Mouse (Mus musculus) thymus, postnatal 36 days (tissue): ENCODE results near the gene Eif2b1.
"Not testable (repeated sequence)": the region's sequence is repeated elsewhere in the genome, so short reads cannot be mapped to it uniquely, and the experiment has no call there.

Source experiments
- DNase-seq, 2 experiments: peaks; one replicate each; pipeline ENCODE4 v3.0.0; 2022; ENCODE audit warnings: mixed read lengths in 2 of 2

Eif2b1 gene

DNA sequence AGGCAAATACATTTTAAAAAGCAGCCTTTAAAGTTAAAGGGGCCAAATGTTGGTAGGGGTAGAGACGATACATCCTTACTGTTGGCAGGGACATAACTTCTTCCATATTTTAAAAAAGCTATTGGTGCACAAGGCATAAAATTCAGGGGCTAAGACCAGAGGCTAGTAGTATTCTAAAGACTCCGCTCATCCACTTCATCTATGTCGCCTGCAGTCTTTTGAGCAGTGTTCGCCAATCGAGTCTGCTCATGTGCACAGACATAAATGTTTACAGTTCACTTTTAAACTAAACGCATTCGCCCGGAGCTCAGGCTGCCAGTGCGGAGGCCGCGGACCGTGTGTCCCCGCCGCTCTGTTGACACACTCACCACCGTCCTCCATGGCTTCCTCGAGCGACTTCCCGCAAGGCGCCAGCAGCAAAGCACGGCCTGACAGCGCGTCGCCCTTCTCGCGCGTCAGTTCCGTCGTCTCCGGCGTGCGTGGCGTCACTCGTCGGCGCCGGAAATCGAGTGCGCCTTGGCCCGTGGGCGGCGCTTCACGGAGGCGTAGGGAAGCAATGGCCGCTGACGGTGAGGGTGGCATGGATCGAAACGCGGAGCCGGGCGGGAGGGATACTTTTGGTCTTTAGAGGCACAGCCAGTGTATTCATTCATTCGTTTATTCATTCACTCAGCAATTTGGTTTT, at the start of gene Eif2b1, which contains the start of gene Gtf2h3:
Gene Eif2b1, minus strand, starts transcription at position 499 of the 685 bp plus-strand sequence.
Gene Gtf2h3, plus strand, starts transcription at position 508 of the 685 bp plus-strand sequence.
- DNase-seq: peak; percentile 88 to 91

DNA sequence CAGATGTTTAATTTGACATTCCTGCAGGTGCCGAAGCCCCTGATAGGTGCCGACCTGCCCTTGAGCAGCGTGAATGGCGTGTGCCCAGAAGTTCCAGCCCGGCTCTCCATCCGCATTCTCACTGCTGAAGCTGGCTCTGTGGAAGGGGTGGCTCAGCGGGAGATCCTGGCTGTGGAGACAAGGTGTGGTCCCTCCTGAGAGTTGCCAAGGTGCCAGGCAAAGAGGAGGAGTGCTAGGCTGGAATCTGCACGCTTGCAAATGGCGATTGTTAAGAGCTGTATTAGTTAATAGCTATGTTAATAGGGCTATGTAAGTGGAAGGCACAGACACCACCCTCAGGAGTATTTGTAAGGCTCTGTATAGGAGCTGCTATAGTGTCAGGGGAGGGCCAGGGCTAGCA, 45.4 kb upstream of the Eif2b1 start:
- no peak for DNase-seq

DNA sequence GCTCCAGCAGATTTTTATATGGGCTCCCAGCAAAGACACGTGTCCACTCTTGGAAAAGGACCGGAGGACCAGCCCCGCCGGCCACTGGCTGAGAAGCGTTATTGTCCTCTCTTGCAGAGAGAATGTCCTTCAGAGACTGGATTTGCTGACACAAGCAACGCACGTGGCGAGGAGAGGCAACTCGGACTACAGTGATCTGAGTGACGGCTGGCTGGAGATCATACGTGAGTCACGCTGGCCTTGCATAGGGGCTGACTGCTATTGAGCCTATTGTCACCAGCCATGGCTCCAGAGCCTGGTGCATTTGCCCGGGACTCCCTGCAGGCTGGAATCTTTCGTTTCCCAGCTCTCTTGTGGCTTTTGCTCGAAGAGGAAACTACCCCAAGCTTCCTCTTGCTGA, 44.0 kb upstream of the Eif2b1 start:
- no peak for DNase-seq

DNA sequence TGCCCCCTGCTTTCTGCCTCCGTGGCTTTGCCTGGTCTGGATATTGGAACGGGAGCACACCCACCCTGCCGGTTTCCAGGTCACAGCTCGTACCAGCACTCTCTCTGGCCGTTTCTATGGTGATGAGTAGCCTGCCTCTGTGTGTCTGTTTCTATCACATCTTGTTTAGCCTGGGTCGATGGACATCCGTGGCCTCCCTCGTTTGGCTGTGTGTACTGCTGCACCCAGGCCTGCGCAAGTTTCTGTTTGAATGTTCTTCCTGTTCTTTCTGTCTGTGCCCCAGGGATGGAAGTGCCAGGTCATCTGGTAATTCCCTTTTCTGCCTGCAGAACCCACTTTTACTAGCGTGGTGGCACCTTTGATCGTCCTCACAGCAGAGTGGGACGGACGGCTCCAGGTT, 42.4 kb upstream of the Eif2b1 start:
- no peak for DNase-seq

DNA sequence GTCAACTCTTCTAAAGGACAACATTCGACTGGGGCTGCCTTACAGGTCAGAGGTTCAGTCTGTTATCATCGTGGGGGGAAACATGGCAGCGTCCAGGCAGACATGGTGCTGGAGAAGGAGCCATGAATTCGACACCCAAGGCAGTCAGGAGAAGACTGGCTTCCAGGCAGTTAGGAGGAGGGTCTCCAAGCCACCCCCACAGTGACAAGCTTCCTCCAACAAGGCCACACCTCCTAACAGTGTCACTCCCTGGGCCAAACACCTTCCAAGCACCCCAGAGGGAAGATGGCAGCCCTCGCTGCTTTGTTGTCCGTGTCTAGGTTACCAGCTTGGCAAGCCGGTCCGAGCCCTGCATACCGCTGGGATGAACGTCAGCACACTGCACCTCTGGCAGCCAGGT, 39.8 kb upstream of the Eif2b1 start:
- DNase-seq: no peak

DNA sequence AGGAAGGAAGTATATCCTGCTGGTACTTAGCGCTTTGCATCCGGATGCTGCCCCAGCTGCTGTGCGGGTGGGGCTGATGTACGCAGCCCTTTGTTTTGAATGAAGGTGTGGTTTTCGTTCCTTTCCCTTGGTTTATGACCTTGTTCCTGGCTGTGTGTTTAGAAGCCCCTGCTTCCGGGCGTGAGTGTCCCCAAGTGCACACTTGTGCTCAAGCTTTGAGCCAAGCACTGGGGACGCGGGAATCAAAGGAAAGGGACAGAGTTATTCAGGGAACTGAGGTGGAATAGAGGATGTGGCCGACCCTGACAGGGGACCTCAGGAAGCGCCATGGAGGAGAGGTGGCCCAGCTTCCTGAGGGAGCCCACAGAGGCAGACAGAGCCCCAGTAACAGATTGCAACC, 35.8 kb upstream of the Eif2b1 start:
- DNase-seq: peak; percentile 54 to 77

DNA sequence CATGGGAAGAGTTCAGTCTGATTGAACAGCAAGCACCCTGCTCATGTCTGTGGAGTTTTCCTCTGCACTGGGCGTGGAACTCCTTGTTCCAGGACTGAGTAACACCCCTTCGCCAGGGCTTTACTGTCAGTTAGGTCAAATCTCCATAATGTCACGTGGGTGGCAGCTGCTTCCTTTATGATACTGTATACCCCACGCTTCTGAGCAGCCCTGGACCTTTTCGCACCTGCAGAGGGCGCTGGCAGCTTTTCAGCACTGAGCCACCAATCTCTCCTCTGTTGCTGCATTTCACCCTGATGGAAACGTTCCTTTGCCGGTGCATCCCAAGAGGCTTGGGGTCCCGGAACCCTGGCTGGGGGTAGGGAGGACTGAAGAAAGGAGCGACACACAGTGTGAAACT, 32.0 kb upstream of the Eif2b1 start:
- DNase-seq: peak; percentile 59 to 62

DNA sequence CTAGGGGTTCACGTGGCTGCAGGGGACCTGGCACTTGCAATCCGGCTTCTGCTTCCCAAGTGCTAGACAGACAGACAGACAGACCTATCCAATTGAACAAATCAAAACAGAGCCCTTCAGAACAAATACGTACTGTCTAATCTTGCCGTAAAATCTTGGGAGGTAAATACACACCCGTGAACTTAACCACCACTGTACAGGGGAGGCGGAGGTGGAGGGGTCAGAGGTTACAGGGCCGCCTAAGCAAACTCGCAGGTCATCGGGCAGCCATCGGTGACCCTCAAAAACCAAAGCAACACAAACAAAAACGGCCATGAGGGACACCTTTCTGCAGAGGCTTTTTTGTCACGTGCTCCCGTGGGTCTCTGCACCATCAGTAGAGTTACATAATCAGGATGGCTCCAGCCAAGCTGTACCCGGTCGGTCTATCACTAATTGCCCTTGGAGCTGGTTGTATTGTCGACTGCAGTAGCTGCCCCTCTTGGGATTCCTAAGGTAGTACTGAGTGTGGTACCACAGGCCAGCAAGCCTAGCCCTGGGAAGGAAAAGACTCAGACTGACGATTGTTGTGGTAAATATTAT, 26.2 kb upstream of the Eif2b1 start:
- DNase-seq: no peak

DNA sequence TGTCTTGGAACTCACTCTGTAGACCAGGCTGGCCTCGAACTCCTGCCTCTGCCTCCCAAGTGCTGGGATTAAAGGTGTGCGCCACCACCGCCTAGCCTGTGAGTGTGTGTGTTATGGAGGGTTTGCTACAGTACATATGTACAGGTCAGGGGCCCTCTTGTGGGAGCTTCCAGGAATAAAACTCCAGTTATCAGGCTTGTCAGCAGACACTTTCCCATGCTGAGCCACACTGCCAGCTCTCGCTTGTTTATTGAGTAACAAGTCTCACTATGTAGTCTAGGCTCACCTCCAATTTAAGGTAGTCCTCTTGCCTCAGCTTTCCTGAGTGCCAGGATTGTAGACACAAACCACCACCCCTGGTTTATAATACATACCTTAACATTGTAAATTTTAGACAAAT, 25.4 kb upstream of the Eif2b1 start:
- no peak for DNase-seq

DNA sequence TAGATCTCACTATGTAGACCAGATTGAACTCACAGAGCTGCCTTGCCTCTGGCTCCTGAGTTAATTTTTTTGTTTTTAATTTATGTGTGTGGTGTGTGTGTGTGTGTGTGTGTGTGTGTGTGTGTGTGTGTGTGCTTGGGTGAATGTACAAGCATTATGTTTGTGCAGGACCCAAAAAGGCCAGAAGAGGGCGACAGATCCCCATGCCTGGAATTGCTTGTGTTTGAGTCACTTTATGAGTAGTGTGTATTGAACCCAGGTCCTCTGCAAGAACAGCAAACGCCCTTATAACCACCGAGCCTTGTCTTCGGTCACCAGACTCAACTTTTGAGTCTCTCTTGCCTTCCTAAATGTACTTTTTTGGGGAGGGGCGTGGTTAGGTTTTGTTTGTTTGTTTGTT, 23.4 kb upstream of the Eif2b1 start:
- DNase-seq: peak; percentile 64 to 75

DNA sequence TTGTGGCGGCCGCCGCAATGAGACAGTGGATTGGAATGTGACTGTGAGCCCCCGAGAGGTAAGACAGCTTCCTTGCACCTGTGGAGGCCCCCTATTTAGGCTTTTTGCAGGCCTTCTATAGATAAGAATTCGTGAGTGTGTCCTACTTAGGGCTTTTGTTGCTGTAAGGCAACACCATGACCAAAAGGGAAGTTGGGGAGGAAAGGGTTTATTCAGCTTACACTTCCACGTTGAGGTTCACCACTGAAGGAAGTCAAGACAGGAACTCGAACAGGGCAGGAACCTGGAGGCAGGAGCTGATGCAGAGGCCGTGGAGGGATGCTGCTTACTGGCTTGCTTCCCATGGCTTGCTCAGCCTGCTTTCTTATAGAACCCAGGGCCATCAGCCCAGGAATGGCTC, 20.8 kb upstream of the Eif2b1 start:
- DNase-seq: not testable (repeated sequence)

DNA sequence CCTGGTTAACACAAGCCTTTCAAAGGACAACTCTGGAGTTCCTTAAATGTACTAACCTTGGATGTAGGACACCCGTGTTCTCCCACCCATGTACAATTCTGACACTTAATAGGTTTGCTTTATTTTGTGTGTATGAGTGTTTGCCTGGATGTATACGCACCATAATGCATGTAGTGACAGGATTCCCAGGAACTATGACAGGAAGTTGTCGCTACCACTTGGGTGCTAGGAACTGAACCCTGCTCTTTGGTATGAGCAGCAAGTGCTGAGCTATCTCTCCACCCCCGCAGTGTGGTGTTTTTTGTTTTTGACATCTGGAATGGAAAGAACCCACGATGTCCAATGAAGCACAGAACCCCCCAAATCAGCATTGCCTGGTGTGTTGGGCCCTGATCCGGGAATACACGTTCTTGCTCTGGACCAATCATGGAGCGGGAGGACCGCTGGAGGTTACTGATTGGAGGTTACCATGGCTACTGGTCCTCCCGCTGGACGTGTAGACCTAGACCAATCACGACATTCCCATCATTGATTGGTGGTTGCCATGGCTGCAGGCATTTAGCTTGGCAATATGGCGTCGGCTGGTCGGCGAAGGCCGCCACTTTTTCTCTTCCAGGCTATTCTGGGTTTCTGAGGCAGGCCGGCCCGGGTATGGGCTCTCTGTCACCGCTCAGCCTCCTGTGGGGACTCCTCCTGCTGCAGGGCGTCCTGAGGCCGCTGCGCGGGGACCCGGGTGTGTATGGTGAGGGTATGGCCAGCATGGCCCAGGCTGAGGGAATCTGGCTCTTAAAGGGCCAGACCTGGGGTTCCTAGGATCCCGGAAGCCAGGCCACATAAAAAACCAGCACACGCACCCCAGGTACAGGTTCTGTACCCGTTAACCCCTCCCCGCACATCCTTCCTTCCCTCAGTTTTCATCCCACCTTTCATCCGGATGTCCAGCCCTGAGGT, 19.6 kb upstream of the Eif2b1 start:
- DNase-seq: peak; percentile 26 to 48

DNA sequence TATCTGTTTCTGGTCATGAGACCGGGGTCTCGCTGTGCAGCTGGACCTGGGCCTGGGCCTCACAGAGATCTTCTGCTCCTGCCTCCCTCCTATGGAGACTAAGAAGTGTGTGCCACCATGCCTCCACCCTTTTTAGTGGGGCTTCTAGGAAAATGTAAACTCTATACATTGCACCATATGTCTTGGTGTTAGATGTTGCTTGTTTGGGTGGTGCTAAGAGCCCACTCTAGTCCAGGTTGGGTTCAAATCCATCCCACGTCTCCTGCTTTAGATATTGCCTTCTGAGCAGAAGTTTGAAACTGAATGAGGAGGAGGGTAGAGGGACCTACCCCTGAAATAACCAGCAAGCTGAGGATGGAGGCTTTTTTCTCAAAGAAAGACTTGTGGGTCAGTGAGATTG, 13.8 kb upstream of the Eif2b1 start:
- no peak for DNase-seq

DNA sequence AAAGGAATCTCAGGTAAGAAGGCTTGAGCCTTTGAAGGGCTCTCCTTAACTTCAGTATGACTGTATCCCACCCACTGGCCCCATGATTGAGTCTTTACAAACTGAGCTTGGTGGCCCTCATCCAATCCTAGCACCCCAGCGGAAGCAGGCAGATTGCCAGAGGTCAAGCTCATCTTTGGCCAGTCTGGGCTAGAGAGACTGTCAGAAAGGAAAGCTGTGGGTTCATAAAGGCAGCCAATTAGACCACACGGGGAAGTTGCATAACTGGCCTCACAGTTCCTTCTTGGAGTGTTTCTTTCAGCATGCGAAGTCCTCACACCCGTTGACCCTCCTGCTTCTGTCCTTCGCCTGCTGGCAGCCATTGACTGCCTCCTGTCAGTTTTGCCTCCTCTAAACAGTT, 3.6 kb upstream of the Eif2b1 start:
- DNase-seq: no peak

DNA sequence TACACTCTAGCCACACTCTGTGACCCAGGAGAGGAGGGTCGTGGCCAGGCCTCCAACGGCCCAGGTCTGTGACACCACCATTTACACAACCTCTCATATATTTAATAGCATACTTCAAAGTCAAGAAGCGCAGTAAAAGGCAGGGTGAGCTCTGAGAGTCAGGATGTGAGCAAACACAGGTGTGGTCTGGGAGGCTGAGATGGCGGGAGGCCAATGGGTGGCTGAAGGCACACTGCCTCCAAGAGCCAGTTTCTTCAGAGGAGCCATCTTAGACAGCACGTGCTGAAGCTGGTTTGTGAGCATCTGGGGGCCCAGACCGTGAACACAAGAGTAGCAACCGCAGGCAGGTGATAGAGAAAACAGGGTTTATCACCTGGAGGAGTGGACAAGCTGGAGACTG, 3.5 kb downstream of the Eif2b1 start:
- DNase-seq: no peak

DNA sequence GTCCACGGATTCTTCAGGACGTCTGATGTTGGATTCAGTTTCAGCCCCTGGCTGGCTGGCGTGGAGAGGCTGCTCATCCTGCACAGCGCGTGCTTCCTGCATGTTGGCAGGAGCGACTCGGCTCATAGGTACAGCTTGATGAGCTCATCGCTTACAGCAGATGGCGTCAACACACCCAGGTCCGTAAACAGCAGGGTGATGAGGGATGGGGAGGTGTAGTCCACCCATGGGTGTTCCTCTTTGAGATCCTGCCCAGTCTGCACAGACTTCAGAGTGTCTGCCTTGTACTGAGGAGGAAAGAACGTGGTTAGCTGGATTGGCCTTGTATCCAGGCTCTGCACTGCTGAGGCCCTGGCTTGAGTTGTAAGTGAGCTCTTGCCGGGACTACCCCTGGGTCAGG, 7.9 kb downstream of the Eif2b1 start:
- no peak for DNase-seq

DNA sequence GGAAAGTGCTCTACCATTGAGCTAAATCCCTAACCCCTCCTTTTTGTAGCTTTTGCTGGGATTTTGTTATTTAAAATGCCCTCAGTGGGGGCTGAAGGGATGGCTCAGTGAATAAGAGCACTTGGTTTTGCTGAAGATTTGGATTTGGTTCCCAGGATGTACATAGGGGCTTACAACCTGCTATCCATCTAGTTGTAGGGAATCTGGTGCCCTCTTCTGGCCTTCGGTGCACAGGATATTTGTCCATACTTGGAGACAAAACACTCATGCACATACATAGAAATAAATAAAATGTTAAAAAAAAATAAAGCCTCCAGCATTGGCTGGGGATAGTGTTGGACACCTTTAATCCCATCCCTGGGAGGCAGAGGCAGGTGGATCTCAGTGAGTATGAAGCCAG, 23.8 kb downstream of the Eif2b1 start:
- peak in 1 of 2 experiments; percentile 14 for DNase-seq

DNA sequence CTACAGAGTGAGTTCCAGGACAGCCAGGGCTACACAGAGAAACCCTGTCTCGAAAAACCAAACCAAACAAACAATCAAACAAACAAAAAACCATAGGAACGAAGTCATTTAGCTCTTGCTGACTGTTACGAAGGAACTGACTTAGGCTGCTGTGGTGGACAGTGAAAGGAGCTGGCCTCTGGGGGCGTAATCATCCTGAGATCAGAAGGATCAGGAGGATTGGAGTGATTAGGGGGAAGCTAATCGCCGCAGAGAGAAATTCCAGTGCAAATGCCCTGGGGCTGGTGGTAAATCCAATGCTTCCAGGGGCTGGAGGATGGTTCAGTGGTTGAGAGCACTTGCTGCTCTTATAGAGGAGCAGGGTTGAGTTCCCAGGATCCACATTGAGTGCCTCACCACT, 25.3 kb downstream of the Eif2b1 start:
- no peak for DNase-seq

DNA sequence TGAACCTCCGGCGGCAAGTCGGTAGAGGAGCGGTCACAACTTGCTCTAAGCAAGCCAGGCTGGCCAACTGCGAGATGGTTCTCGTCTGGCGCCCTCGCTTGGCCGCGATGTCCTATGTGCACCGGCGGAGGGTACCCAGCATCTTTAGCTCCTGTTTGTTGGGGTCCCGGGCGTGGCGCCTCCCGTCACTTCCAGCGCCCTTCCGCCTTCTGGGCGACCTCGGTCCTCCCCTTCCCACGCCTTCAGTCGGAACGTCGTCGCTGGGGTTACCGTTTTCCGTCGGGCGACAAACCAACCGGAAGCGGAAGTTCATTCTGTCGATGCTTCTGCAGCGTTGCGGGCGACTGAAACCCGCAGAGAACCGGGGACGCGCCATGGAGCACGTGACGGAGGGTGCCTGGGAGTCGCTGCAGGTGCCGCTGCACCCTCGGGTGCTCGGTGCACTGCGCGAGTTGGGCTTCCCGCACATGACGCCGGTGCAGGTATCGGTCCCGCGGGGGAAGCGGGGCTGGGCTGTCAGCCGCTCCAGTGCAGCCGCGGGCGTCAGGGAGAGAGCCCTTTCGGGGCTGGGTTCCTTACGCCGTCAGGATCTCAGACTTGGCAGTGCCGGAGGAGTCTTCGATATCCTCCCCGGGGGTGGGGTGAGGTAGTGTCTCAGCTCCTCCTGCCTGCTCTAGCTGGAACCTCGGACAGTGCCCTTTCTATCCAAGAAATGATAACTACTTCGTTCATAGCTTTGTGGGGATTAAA, 26.2 kb downstream of the Eif2b1 start, which contains the start of gene Ddx55:
Gene Ddx55, plus strand, starts transcription at position 307 of the 750 bp plus-strand sequence.
- peak; percentile 91 to 93 for DNase-seq

DNA sequence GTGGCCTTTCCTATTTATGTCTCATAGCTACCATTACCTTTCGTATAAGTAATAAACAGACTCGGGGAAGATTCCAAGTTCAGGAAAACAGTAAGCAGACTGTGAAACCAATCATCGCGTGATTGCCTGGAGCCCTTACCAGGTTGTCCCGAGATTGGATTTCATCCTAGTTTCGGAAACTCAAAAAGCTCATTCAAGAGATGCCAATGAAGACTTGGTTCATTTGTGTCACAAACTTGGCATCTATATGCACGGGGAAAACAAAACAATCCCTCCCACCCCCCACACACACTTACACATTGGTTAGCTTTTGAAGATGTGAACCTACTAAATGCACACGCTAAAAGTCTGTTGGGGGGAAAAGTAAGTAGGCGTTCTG, 26.8 kb downstream of the Eif2b1 start:
- no peak for DNase-seq

DNA sequence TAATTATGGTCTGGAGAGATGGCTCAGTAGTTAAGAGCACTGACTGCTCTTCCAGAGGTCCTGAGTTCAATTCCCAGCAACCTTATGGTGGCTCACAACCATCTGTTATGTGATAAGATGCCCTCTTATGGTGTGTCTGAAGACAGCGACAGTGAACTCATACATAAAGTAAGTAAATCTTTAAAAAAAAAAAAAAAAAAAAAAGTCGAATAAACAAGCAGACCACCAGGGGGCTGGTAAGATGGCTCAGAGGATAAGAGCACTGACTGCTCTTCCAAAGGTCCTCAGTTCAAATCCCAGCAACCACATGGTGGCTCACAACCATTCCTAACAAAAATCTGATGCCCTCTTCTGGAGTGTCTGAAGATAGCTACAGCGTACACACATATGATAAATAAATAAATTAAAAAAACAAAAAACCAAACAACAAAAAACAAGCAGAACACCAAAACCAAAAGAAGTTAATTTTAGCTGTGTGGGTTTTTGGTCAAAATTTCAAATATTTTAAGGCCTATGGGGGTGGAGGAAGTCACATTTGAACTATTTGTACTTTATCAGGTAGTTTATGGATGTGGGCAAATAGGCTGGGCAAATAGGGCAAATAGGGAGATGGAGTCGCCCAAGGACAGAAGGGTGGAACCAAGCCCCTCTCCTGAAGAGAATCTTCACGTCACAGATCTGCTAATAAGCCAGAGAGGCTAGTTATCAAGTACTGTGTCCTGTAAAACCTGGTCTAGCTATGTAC, 27.4 kb downstream of the Eif2b1 start:
- not testable (repeated sequence) for DNase-seq

DNA sequence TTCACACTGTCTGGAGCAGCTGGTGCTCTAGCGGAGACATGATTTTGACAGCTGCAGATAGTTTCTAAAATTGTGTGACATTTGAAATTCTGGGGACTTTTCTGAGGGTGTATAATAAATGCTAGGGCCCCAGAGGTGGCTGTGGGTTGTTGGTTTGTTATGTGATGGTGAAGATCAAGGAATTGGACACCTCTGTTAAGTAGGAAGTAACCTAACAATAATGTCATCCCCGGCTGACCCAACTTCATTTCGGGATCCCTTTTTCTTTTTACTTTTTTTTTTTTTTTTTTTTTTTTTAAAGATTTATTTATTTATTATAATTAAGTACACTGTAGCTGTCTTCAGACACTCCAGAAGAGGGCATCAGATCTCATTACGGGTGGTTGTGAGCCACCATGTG, 28.2 kb downstream of the Eif2b1 start:
- DNase-seq: not testable (repeated sequence)
